Comparison of ENCODE assay signal across 25 mouse cellular contexts in the genomic region with DNA sequence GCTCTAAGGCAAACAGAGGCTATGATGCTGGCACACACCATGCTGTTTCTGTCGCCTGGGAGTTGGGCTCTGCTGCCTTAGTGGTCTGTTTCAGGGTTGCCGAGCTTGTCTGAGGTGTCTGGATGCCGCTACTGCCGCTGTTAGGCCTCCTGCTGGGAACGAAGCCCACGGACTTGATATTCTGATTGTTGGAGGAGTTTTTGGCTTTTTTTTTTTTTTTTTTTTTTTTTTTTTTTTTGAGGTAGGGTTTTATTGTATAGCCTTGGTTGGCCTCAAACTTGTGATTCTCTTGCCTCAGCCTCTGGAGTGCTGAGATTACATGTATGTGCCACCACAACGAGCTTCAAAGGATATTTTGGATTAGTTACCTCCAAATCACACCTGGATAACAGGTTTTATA.
"Had no signal": no experiment of that assay in that cellular context is flagged by ENCODE, and none has a peak within 500 bp of the region (broad histone marks: within the 10 kb centered on the region; RNA-seq: fewer than 3 reads in every experiment).

No protein-coding gene starts in this region.

- H3K9ac ChIP-seq: heart, embryonic 13.5 days; heart, embryonic 15.5 days; hindbrain, embryonic 13.5 days; hindbrain, embryonic 15.5 days; intestine, embryonic 15.5 days; kidney, embryonic 15.5 days; limb, embryonic 12.5 days; liver, embryonic 13.5 days; liver, embryonic 15.5 days had no signal

- H3K4me3 ChIP-seq: heart, adult 2 months; heart, embryonic 13.5 days; heart, embryonic 15.5 days; hindbrain, embryonic 13.5 days; hindbrain, embryonic 15.5 days; intestine, embryonic 15.5 days; kidney, embryonic 15.5 days; limb, embryonic 10.5 days; limb, embryonic 12.5 days; liver, embryonic 13.5 days; liver, embryonic 15.5 days had no signal

- DNase-seq: gastrocnemius, postnatal 14 days; gastrocnemius, postnatal 36 days; heart, adult 11 months; heart, adult 2 months; heart, postnatal 14 days; heart, postnatal 36 days; kidney, adult 11 months; kidney, adult 2 months; kidney, adult 9 months; kidney, postnatal 14 days; kidney, postnatal 36 days; layer of hippocampus, adult 9-11 months; liver; liver, embryonic 13.5 days had no signal

- H3K27ac ChIP-seq: heart, adult 2 months; heart, embryonic 13.5 days; heart, embryonic 15.5 days; hindbrain, embryonic 13.5 days; hindbrain, embryonic 15.5 days; hindbrain, postnatal 0 days; intestine, embryonic 15.5 days; kidney, embryonic 15.5 days; kidney, postnatal 0 days; limb, embryonic 10.5 days; limb, embryonic 12.5 days; liver, embryonic 13.5 days; liver, embryonic 15.5 days had no signal

- H3K9me3 ChIP-seq: heart, embryonic 13.5 days; heart, embryonic 15.5 days; hindbrain, embryonic 13.5 days; hindbrain, embryonic 15.5 days; intestine, embryonic 15.5 days; kidney, embryonic 15.5 days; limb, embryonic 10.5 days; limb, embryonic 12.5 days; liver, embryonic 13.5 days; liver, embryonic 15.5 days had no signal

- H3K4me1 ChIP-seq: heart, embryonic 13.5 days; heart, embryonic 15.5 days; intestine, embryonic 15.5 days; kidney, embryonic 15.5 days; limb, embryonic 10.5 days; limb, embryonic 12.5 days; liver, embryonic 13.5 days; liver, embryonic 15.5 days had no signal

- H3K36me3 ChIP-seq: heart, embryonic 13.5 days; heart, embryonic 15.5 days; hindbrain, embryonic 13.5 days; hindbrain, embryonic 15.5 days; intestine, embryonic 15.5 days; limb, embryonic 10.5 days; limb, embryonic 12.5 days; liver, embryonic 13.5 days; liver, embryonic 15.5 days had no signal
